Mouse (Mus musculus): ENCODE results near the gene March2.

- TF ChIP-seq POLR2A (IDR thresholded peaks at IDR 0.05; ENCODE audit: low read depth, low read length) (no peak), CTCF (IDR thresholded peaks at IDR 0.05; ENCODE audit: extremely low read depth, insufficient read length, insufficient replicate concordance, low read depth, low read length) (no peak)
Measured at GRCm38 (mm10) chr17:33669681-33670080, 48.8 kb downstream of the March2 start.

Data from small intestine, adult 2 months (tissue).